Mouse (Mus musculus): ENCODE results near the gene Cryba2.

Gene Cryba2

DNA sequence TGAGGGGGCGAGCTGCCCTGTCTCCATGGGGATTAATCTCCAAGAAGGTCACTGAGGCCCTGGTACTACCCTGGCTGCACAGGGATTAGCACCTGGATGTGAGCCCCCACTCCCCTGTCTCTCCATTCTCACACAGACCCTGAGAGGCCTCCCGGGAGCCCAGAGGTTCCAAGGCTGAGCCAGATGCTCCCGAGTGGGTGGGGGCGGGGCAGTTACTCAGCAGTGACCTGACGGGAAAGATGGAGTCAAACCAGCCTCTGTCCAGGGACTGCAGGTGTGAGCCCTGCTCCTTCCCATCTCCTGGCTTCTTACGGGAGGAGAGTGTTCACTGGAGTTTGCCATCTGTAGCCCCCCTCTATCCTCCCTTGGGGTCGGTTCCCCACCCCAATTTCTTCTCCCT lies 5.0 kb upstream of the Cryba2 start:
- DNase-seq (ENCODE audit: low read depth, low spot score) = no peak
- H3K27me3 ChIP-seq (ENCODE audit: control insufficient read depth, insufficient read depth, low read length, poor library complexity, severe bottlenecking) = no peaks in the 10 kb centered on the region; the same call in 1 of the 2 replicates
- H3K36me3 ChIP-seq (ENCODE audit: control insufficient read depth, insufficient read depth, low read length, poor library complexity, severe bottlenecking) = no peaks in the 10 kb centered on the region

DNA sequence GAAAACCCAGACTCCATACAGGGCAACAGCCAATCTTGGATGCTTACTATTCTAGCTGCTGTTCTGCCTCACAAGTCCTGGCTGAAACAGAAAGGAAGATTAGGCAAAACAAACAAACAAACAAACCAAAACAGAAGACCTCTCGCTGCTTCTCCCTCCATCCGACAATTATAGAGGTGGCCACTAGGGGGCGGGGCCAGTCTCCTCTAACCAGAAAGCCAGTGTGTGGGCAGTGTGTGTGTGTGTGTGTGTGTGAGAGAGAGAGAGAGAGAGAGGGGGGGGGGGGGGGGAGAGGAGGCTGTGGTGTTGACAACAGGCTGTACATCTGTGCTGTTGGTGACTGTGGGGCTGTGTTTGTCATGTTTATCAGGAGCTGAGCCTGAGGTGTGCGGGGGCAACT lies 2.0 kb upstream of the Cryba2 start:
- Histone ChIP-seq H3K27me3 (ENCODE audit: control insufficient read depth, insufficient read depth, low read length, poor library complexity, severe bottlenecking) (no peaks in the 10 kb centered on the region; the same call in 1 of the 2 replicates), H3K36me3 (ENCODE audit: control insufficient read depth, insufficient read depth, low read length, poor library complexity, severe bottlenecking) (no peaks in the 10 kb centered on the region)
- peak; percentile 64 for DNase-seq (ENCODE audit: low read depth, low spot score)

DNA sequence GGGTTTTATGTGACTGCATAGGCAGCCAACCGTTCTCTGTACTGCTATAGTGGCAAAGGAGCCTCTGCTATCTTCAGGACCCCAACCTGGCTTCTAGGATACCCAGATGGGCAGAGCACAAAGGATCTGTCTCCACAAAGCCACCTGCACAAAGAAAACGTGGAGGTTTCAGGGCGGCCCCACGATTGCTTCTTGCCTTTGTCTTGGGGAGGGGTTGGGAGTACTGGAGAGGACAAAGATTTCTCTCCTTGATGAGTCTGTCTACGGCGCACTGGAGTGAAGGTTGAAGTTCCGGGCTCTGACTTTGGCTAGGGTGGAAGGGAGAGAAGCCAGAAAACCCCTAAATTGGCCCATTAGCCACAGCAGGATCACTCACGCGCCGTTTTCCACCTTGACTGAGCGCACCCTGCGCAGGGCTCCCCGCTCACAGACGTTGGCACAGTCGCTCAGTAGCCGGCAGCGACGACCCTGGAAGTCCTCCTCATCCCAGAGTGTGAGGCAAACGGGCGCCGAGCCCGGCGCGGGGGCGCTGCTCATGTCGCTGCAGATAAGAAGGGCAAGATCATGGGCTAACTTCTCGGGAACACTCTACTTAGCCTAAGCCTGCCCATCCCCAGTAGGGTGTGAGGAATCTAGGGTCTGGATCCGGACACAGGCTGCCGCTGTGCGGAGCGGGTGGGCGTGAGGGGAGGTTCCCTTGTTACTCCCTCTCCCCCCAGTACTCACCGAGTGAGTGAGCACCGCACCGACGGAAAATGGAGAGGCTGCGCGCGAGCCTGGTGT lies 401 bp downstream of the Cryba2 start:
- Histone ChIP-seq H3K36me3 (ENCODE audit: control insufficient read depth, insufficient read depth, low read length, poor library complexity, severe bottlenecking) (no peaks in the 10 kb centered on the region), H3K27me3 (ENCODE audit: control insufficient read depth, insufficient read depth, low read length, poor library complexity, severe bottlenecking) (no peaks in the 10 kb centered on the region; the same call in 1 of the 2 replicates)
- no peak for DNase-seq (ENCODE audit: low read depth, low spot score)

DNA sequence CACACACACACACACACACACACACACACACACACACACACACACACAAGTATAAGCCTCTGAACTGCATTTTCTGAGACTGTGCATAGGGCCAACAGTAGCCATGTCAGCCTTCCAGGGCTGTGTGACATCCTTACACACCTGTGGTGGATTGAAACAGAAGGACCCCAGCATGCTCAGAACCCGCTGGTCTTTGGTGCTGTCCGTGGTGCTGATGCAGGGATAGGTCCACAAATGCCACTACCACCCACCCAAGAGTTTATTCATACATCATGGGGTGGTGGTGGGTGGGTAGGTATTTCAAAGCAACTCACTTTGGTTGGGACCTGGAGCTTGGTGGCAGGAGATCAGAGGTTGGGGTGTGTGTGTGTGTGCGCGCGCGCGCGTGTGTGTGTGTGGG lies 1.4 kb downstream of the Cryba2 start:
- Histone ChIP-seq H3K27me3 (ENCODE audit: control insufficient read depth, insufficient read depth, low read length, poor library complexity, severe bottlenecking) (no peaks in the 10 kb centered on the region; the same call in 1 of the 2 replicates), H3K36me3 (ENCODE audit: control insufficient read depth, insufficient read depth, low read length, poor library complexity, severe bottlenecking) (no peaks in the 10 kb centered on the region)
- DNase-seq (ENCODE audit: low read depth, low spot score) = peak; percentile 23

DNA sequence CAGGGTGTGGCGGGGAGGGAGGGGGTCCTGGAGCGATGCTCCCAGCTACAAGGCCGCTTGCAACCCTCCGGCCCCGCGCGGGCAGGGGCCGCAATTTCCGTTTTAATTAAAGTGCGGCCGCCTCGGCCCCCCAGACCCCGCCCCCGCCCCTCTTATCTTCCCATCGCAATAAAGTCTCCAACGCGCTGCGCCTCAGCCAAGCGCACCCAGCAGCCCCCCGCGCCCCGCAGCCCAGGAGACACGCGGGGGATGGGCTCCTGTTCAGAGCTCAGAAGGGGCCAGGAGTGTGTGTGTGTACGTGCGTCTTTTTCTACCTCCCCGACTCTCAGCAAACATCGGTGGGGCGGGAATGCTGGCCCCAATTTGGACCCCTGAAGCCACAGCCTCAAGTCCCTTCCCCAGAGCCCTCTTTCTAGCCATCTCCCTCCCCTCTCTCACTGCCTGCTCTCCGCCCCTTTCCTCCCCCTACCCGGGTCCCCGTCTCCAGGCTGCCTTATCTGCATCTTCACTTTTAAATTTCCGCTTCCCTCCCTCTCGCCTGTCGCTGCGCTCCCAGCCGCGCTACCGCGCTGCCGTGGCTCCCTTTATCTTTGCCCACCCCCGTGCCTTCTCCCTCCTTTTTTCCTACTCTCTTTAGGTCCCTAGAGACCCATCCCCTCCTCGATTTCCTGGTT lies 7.4 kb downstream of the Cryba2 start, which contains the start of gene Fev:
TSS of gene Fev (minus strand) at position 51 of the 674 bp plus-strand sequence.
- Histone ChIP-seq H3K27me3 (ENCODE audit: control insufficient read depth, insufficient read depth, low read length, poor library complexity, severe bottlenecking) (no peaks in the 10 kb centered on the region), H3K36me3 (ENCODE audit: control insufficient read depth, insufficient read depth, low read length, poor library complexity, severe bottlenecking) (no peaks in the 10 kb centered on the region)
- no peak for DNase-seq (ENCODE audit: low read depth, low spot score)

DNA sequence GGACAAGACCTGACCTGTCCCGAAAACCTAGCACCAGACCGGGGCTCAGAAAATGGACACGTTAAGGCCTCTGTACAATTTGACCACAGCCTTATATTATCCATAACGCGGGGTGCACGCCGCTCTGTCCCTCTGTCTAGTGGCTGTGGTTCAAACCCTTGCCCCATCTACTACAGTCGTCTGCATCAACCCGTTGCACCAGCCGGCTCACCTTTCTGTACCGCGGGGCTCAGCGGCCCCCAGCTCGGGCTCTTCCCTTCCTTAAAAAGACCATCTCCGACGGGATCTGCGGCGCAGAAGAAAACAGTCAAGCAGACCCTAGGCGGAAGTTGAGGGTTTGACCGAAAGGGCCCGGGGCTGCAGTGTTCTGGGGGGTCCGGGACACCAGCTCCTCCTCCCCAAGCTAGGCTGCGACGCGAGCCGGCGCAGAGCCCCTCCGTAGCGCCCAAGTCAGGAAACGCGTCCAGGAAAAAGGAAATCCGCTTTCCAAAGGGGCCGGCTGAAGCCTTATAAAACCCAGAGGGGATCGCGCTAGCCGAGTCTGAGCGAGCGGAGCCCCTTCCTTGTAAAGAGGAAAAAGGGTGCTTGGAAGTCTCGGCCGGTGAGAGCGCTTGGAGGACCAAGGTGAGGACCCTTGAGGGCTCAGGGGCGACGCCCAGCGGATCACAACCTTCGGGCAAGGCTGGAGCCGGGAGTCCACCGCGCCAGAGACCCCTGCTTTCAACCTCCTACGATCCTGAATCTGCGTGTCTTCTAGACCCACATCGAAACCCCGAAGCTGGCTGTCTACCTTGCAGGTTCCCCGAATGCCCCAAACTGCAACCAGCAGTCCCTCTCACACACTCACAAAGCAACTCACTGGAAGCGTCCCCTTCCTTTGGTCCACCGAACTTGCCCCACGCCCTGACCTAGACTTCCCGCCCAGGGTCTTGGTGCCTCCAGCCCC lies 8.5 kb downstream of the Cryba2 start:
- H3K27me3 ChIP-seq (ENCODE audit: control insufficient read depth, insufficient read depth, low read length, poor library complexity, severe bottlenecking) = no peaks in the 10 kb centered on the region
- no peak for DNase-seq (ENCODE audit: low read depth, low spot score)
- no peaks in the 10 kb centered on the region for H3K36me3 ChIP-seq (ENCODE audit: control insufficient read depth, insufficient read depth, low read length, poor library complexity, severe bottlenecking)

DNA sequence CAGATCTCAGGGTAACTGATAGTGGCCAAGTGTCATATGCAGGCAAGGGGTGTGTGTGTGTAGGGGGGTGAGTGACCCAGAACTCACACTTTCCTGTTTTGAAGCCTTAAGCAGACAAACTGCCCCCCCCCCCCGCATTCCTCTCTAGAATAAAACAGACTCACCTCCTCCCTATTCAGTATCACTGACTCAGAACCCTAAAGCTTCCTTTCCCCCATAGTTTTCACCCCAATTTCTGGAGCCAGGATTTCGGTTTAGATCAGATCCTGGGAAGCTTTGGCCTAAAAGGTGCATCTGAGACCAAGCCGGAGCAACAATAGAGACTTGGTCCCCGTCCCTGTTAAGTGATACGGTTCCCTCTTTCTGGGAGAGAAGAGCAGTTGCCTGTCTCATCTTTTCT lies 9.5 kb downstream of the Cryba2 start:
- Histone ChIP-seq H3K36me3 (ENCODE audit: control insufficient read depth, insufficient read depth, low read length, poor library complexity, severe bottlenecking) (no peaks in the 10 kb centered on the region), H3K27me3 (ENCODE audit: control insufficient read depth, insufficient read depth, low read length, poor library complexity, severe bottlenecking) (no peaks in the 10 kb centered on the region)
- no peak for DNase-seq (ENCODE audit: low read depth, low spot score)

DNA sequence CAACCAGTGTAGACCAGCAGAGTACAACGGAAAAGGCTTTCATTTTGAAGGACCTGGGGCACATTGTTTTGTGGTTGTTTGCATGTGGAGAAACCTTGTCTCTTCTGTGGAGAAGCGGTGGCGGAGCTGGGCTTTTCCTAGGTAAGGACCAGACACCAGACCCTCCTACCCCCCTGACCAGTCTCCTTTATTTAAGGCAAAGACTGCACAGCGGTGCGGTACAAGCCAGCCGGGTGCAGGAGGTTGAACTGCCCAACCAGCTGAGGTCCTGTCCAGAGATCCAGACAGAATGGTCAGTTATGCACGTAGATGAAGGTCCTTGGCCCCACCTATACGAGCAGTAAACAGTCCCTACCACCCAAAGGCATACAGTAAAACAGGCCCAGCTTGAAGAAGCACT lies 10.1 kb downstream of the Cryba2 start:
- no peaks in the 10 kb centered on the region for H3K36me3 ChIP-seq (ENCODE audit: control insufficient read depth, insufficient read depth, low read length, poor library complexity, severe bottlenecking)
- no peaks in the 10 kb centered on the region for H3K27me3 ChIP-seq (ENCODE audit: control insufficient read depth, insufficient read depth, low read length, poor library complexity, severe bottlenecking)
- no peak for DNase-seq (ENCODE audit: low read depth, low spot score)

DNA sequence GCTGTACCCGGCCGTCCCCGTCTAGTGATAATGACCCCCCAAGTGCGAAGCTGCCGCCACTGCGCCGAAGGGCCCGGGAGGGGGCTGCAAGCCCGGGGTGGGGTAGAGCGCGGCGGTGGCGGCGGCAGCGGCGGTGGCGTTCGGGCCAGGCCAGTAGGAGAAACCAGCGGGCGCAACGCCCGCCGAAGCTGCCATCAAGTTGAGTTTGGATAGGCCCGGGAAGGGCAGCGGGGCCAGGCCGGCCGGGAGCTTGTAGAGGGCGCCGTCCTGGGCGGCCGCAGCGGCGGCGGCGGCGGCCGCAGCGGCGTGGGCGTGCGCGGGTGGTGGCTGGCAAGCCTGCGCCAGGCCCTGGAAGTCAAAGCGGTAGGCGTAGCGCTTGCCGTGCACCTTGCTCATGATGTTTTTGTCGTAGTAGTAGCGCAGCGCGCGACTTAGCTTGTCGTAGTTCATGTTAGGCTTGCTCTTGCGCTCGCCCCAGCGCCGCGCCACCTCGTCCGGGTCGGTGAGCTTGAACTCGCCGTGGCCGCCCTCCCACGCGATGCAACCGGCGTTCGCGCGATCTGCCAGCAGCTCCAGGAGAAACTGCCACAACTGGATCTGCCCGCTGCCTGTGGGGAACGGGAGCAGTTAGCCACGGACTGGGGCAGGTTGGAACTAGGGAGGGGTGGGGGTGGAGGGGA lies 10.7 kb downstream of the Cryba2 start:
- Histone ChIP-seq H3K27me3 (ENCODE audit: control insufficient read depth, insufficient read depth, low read length, poor library complexity, severe bottlenecking) (no peaks in the 10 kb centered on the region), H3K36me3 (ENCODE audit: control insufficient read depth, insufficient read depth, low read length, poor library complexity, severe bottlenecking) (no peaks in the 10 kb centered on the region)
- no peak for DNase-seq (ENCODE audit: low read depth, low spot score)

DNA sequence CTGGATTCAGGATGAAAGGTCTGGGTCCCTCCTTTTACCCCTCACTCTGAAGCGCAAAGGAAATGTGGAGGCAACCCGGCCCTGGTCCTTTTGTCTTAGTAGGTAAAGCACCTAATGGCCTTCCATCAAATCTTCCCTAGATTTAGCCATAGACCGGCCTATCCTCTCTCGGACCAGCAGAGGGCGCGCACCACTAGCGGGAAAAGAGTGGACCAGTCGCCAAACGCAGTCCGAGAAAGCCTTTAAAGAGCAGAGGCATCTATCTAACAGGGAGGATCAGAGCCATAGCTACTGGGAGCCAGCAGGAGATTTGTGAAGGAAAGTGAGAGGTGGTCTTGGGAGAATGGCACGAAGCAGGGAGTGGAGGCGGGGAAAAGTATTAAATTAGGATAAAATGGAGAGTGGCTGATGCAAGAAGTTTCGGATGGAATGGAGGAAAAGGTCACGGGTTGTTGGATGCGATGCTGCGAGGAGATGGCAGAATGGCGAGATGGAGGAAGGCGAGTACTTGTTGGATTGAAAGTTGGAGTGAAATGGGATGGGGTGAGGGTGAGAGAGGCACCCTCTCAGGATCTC lies 12.1 kb downstream of the Cryba2 start:
- H3K27me3 ChIP-seq (ENCODE audit: control insufficient read depth, insufficient read depth, low read length, poor library complexity, severe bottlenecking) = no peaks in the 10 kb centered on the region
- H3K36me3 ChIP-seq (ENCODE audit: control insufficient read depth, insufficient read depth, low read length, poor library complexity, severe bottlenecking) = no peaks in the 10 kb centered on the region
- DNase-seq (ENCODE audit: low read depth, low spot score) = peak; percentile 58

DNA sequence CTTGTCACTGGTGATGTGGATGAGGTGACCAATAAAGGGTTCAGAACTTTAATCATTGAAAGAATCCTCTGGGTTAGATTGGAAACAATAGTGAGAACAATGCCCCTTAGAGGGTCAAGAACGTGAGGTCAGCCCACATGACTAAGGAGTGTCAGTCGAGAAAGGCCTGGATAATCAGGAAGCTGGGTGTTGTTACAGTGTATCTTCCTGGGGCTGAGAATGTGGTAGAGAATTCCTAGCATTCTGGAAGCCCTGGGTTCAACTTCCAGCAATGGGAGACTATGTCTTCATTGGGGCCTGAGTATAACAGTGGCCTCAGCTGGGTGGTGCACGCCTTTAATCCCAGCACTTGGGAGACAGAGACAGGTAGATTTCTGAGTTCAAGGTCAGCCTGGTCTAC lies 15.7 kb downstream of the Cryba2 start:
- Histone ChIP-seq H3K27me3 (ENCODE audit: control insufficient read depth, insufficient read depth, low read length, poor library complexity, severe bottlenecking) (no peaks in the 10 kb centered on the region), H3K36me3 (ENCODE audit: control insufficient read depth, insufficient read depth, low read length, poor library complexity, severe bottlenecking) (no peaks in the 10 kb centered on the region)
- no peak for DNase-seq (ENCODE audit: low read depth, low spot score)

DNA sequence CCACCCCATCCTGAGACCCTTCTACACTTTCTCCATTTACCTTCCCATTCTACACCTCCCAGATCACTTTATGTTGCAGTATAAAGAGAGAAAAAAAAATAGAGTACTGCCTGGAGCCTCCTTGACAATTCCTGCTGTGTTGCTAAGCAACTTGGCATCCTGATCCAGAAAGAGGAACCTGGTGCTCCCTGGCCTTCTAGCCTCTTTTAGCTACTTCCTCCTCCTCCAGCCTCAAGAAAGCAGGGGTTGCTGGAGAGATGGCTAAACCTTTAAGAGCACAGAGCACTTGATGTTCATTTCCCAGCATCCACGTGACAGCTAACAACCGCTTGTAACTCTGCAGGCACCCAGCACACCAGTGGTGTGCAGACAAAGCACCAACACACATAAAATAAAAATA lies 20.7 kb downstream of the Cryba2 start:
- no peaks in the 10 kb centered on the region for H3K27me3 ChIP-seq (ENCODE audit: control insufficient read depth, insufficient read depth, low read length, poor library complexity, severe bottlenecking)
- H3K36me3 ChIP-seq (ENCODE audit: control insufficient read depth, insufficient read depth, low read length, poor library complexity, severe bottlenecking) = no peaks in the 10 kb centered on the region
- no peak for DNase-seq (ENCODE audit: low read depth, low spot score)

DNA sequence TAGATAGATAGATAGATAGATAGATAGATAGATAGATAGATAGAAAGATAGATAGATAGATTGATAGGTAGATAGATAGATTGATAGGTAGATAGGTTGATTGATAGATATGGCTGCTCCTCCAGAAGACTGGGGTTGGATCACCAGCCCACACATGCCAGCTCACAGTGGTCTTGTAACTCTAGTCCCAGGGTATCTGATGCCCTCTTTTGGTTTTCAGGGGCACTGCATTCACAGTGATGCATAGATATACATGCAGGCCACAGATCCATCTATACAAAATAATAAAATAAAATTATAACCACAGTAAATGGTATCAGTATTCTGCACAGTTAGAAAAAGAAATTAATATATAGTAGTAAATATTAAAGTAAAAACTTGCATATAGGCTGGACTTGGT lies 31.2 kb downstream of the Cryba2 start:
- H3K27me3 ChIP-seq (ENCODE audit: control insufficient read depth, insufficient read depth, low read length, poor library complexity, severe bottlenecking) = no peaks in the 10 kb centered on the region
- no peak for DNase-seq (ENCODE audit: low read depth, low spot score)

More for the DNA sequence above, 31.2 kb downstream of the Cryba2 start:
- H3K36me3 ChIP-seq (ENCODE audit: control insufficient read depth, insufficient read depth, low read length, poor library complexity, severe bottlenecking) = no peaks in the 10 kb centered on the region

Measured in splenic B cell, adult 2 months (primary cell).